Mouse (Mus musculus) heart, embryonic 15.5 days (tissue): ENCODE measurements around the gene Ndufb10. TPM values are rescaled to one million over a fixed set of nuclear protein-coding genes. Genes with fewer than 3 reads are reported as not detected.
A peak's percentile ranks its signal among the peaks of the same experiment; 100 is the strongest.

Experiments used
- ATAC-seq: fragments of 200-750 bp; cut with Nextera tagmentation; replicated peaks from 2 replicates; pipeline ENCODE4 v1.8.0; 2017; ENCODE audit warnings: low read depth, moderate TSS enrichment; ENCODE audit not compliant: insufficient number of reproducible peaks, insufficient read depth, low FRiP score
- H3K27ac ChIP-seq: fragments of 300-500 bp; sonication (generic); 2 replicates; pipeline ENCODE4 v1.5.1; 2015; ENCODE audit warnings: mild to moderate bottlenecking, inconsistent platforms
- H3K27me3 ChIP-seq: fragments of 300-500 bp; sonication (generic); 2 replicates; pipeline ENCODE4 v1.6.1; 2015; ENCODE audit warnings: inconsistent platforms
- H3K36me3 ChIP-seq: fragments of 300-500 bp; sonication (generic); 2 replicates; pipeline ENCODE4 v1.6.1; 2015; ENCODE audit warnings: mild to moderate bottlenecking, inconsistent platforms
- H3K4me1 ChIP-seq: fragments of 300-500 bp; sonication (generic); replicated peaks from 2 replicates; pipeline ENCODE4 v1.6.1; 2015; ENCODE audit warnings: inconsistent platforms
- H3K4me2 ChIP-seq: fragments of 300-500 bp; sonication (generic); 2 replicates; pipeline ENCODE4 v1.6.1; 2015; ENCODE audit warnings: inconsistent platforms, mild to moderate bottlenecking, moderate library complexity
- H3K4me3 ChIP-seq: fragments of 300-500 bp; sonication (generic); 2 replicates; pipeline ENCODE4 v1.5.1; 2015; ENCODE audit warnings: mild to moderate bottlenecking, inconsistent platforms
- H3K9ac ChIP-seq: fragments of 300-500 bp; sonication (generic); 2 replicates; pipeline ENCODE4 v1.6.1; 2015; ENCODE audit warnings: mild to moderate bottlenecking, inconsistent platforms
- H3K9me3 ChIP-seq: fragments of 300-500 bp; sonication (generic); replicated peaks from 2 replicates; pipeline ENCODE4 v1.6.1; 2016; ENCODE audit warnings: inconsistent platforms
- WGBS: fragments of 180-500 bp; shearing (Covaris S2); methylation state at CpG from one replicate; pipeline ENCODE4 v1.1.7; 2015; ENCODE audit warnings: mixed read lengths; 5-methylcytosine and 5-hydroxymethylcytosine counted together
- polyA plus RNA-seq: library from polyadenylated mRNA; unstranded; fragments of >200 nt; fragmentation: Nextera tagmentation; extraction: Ambion mirVana; gene quantifications from 2 replicates; pipeline ENCODE4 v1.2.1, GENCODE M21; 2015

The Ndufb10 gene
- polyA plus RNA-seq, result 410 and 528 TPM in 2 replicates

- H3K9me3 ChIP-seq, result no peaks in the 10 kb centered on the region
- H3K9ac ChIP-seq, result peak within 1 kb of the TSS; percentile 95
- ATAC-seq, result peak; percentile 72
- peaks cover 16% of the 10 kb centered on the region for H3K36me3 ChIP-seq
- no peaks in the 10 kb centered on the region; the same call in 1 of the 2 replicates for H3K27me3 ChIP-seq
- 1% methylated on average over 30 of the region's 30 CpGs for WGBS
- peak within 1 kb of the TSS; percentile 89 for H3K4me3 ChIP-seq
- peak within 1 kb of the TSS; percentile 96 for H3K27ac ChIP-seq
- peaks cover 27% of the 10 kb centered on the region for H3K4me1 ChIP-seq
- peak within 1 kb of the TSS; percentile 70 for H3K4me2 ChIP-seq
Observed at GRCm38 (mm10) chr17:24724184-24724583, at the start of gene Ndufb10. TSS of gene Ndufb10 (minus strand) at chr17:24724478.

- no peak for ATAC-seq
- H3K36me3 ChIP-seq, result no peaks in the 10 kb centered on the region
- 80% methylated on average over 5 of the region's 5 CpGs for WGBS
Observed at GRCm38 (mm10) chr17:24773241-24773640, 49.0 kb upstream of the Ndufb10 start.

GRCm38 (mm10) chr17:24769146-24769545, 44.9 kb upstream of the Ndufb10 start:
- Histone ChIP-seq H3K27me3 (0 out of 2 replicates have a peak, but pooled peaks cover 4% of the 10 kb centered on the region), H3K9ac (no peak overlapping the region), H3K4me1 (0 out of 2 replicates have a peak, but pooled peaks cover 8% of the 10 kb centered on the region), H3K36me3 (no peaks in the 10 kb centered on the region), H3K4me2 (no peak overlapping the region), H3K9me3 (no peaks in the 10 kb centered on the region), H3K4me3 (no peak overlapping the region), H3K27ac (no peak overlapping the region)
- 37% methylated on average over 3 of the region's 3 CpGs for WGBS
- no peak for ATAC-seq

More at GRCm38 (mm10) chr17:24773241-24773640, 49.0 kb upstream of the Ndufb10 start:
- H3K9ac ChIP-seq, result no peak overlapping the region
- no peaks in the 10 kb centered on the region for H3K9me3 ChIP-seq
- no peaks in the 10 kb centered on the region for H3K4me1 ChIP-seq
- H3K27me3 ChIP-seq, result 0 out of 2 replicates have a peak, but pooled peaks cover 3% of the 10 kb centered on the region
- no peak overlapping the region for H3K4me3 ChIP-seq
- no peak overlapping the region for H3K27ac ChIP-seq
- H3K4me2 ChIP-seq, result no peak overlapping the region

- Histone ChIP-seq H3K9me3 (no peaks in the 10 kb centered on the region), H3K4me1 (0 out of 2 replicates have a peak, but pooled peaks cover 12% of the 10 kb centered on the region), H3K27me3 (0 out of 2 replicates have a peak, but pooled peaks cover 4% of the 10 kb centered on the region), H3K27ac (no peak overlapping the region), H3K4me3 (no peak overlapping the region), H3K36me3 (no peaks in the 10 kb centered on the region), H3K9ac (no peak overlapping the region), H3K4me2 (no peak overlapping the region)
- ATAC-seq, result no peak
- 25% methylated on average over 12 of the region's 12 CpGs for WGBS
Observed at GRCm38 (mm10) chr17:24766266-24766875, 42.1 kb upstream of the Ndufb10 start.

GRCm38 (mm10) chr17:24765016-24765905, 41.0 kb upstream of the Ndufb10 start:
- Histone ChIP-seq H3K9ac (no peak overlapping the region), H3K27ac (no peak overlapping the region), H3K4me2 (peak overlapping the region; percentile 2; the same call in 1 of the 2 replicates), H3K4me3 (no peak overlapping the region), H3K9me3 (no peaks in the 10 kb centered on the region), H3K36me3 (no peaks in the 10 kb centered on the region), H3K27me3 (0 out of 2 replicates have a peak, but pooled peaks cover 4% of the 10 kb centered on the region), H3K4me1 (0 out of 2 replicates have a peak, but pooled peaks cover 12% of the 10 kb centered on the region)
- no peak for ATAC-seq
- WGBS, result 38% methylated on average over 21 of the region's 22 CpGs

- H3K36me3 ChIP-seq, result no peaks in the 10 kb centered on the region
- no peak overlapping the region for H3K4me2 ChIP-seq
- H3K9me3 ChIP-seq, result no peaks in the 10 kb centered on the region
- no peak overlapping the region for H3K9ac ChIP-seq
- peaks cover 4% of the 10 kb centered on the region; the same call in 1 of the 2 replicates for H3K27me3 ChIP-seq
- no peak for ATAC-seq
- H3K4me1 ChIP-seq, result 0 out of 2 replicates have a peak, but pooled peaks cover 9% of the 10 kb centered on the region
- no peak overlapping the region for H3K27ac ChIP-seq
- 62% methylated on average over 5 of the region's 5 CpGs for WGBS
- H3K4me3 ChIP-seq, result no peak overlapping the region
Observed at GRCm38 (mm10) chr17:24761121-24761520, 36.8 kb upstream of the Ndufb10 start.

GRCm38 (mm10) chr17:24757394-24757793, 33.1 kb upstream of the Ndufb10 start:
- Histone ChIP-seq H3K27ac (no peak overlapping the region), H3K9ac (no peak overlapping the region), H3K4me2 (no peak overlapping the region), H3K27me3 (peaks cover 37% of the 10 kb centered on the region), H3K9me3 (no peaks in the 10 kb centered on the region), H3K4me3 (no peak overlapping the region), H3K4me1 (peaks cover 20% of the 10 kb centered on the region), H3K36me3 (no peaks in the 10 kb centered on the region)
- ATAC-seq, result no peak
- 91% methylated on average over 1 of the region's 1 CpGs for WGBS

GRCm38 (mm10) chr17:24752415-24753394, 28.4 kb upstream of the Ndufb10 start, which contains the start of gene Hs3st6:
TSS of gene Hs3st6 (plus strand) at chr17:24752988.
- Histone ChIP-seq H3K36me3 (no peaks in the 10 kb centered on the region), H3K9ac (peak within 1 kb of the TSS; percentile 47), H3K4me1 (peaks cover 20% of the 10 kb centered on the region), H3K27me3 (peaks cover 61% of the 10 kb centered on the region), H3K4me3 (peak within 1 kb of the TSS; percentile 61), H3K9me3 (no peaks in the 10 kb centered on the region), H3K27ac (no peak within 1 kb of the TSS), H3K4me2 (peak within 1 kb of the TSS; percentile 98)
- 2% methylated on average over 45 of the region's 82 CpGs for WGBS
- ATAC-seq, result peak; percentile 83

GRCm38 (mm10) chr17:24751528-24751927, 27.2 kb upstream of the Ndufb10 start:
- H3K9ac ChIP-seq, result no peak overlapping the region
- peaks cover 62% of the 10 kb centered on the region for H3K27me3 ChIP-seq
- no peak overlapping the region for H3K4me2 ChIP-seq
- H3K9me3 ChIP-seq, result no peaks in the 10 kb centered on the region
- H3K4me3 ChIP-seq, result no peak overlapping the region
- H3K4me1 ChIP-seq, result peaks cover 20% of the 10 kb centered on the region
- ATAC-seq, result no peak
- no peaks in the 10 kb centered on the region for H3K36me3 ChIP-seq
- 16% methylated on average over 4 of the region's 4 CpGs for WGBS
- no peak overlapping the region for H3K27ac ChIP-seq

- no peak overlapping the region for H3K27ac ChIP-seq
- no peak overlapping the region for H3K4me2 ChIP-seq
- WGBS, result 32% methylated on average over 4 of the region's 4 CpGs
- H3K9ac ChIP-seq, result no peak overlapping the region
- no peaks in the 10 kb centered on the region for H3K36me3 ChIP-seq
- peaks cover 31% of the 10 kb centered on the region for H3K27me3 ChIP-seq
- ATAC-seq, result no peak
- H3K4me1 ChIP-seq, result no peaks in the 10 kb centered on the region
- H3K4me3 ChIP-seq, result no peak overlapping the region
- H3K9me3 ChIP-seq, result no peaks in the 10 kb centered on the region
Observed at GRCm38 (mm10) chr17:24746986-24747385, 22.7 kb upstream of the Ndufb10 start.
